Mouse (Mus musculus): ENCODE results near the gene Foxi1.

- TF ChIP-seq GATA1 (IDR thresholded peaks at IDR 0.05; ENCODE audit: low read length): no peak
- no peak for TF ChIP-seq TAL1 (IDR thresholded peaks at IDR 0.05; ENCODE audit: low read length)
Measured at GRCm38 (mm10) chr11:34195142-34195541, 12.7 kb downstream of the Foxi1 start.
